Mouse (Mus musculus) retina, adult 2 months (tissue): ENCODE data around the gene Fam13a.

Experiments
- DNase-seq: peaks from one replicate; pipeline ENCODE4 v3.0.0-alpha.2; 2012; ENCODE audit warnings: low read depth, low spot score

Gene Fam13a

DNA sequence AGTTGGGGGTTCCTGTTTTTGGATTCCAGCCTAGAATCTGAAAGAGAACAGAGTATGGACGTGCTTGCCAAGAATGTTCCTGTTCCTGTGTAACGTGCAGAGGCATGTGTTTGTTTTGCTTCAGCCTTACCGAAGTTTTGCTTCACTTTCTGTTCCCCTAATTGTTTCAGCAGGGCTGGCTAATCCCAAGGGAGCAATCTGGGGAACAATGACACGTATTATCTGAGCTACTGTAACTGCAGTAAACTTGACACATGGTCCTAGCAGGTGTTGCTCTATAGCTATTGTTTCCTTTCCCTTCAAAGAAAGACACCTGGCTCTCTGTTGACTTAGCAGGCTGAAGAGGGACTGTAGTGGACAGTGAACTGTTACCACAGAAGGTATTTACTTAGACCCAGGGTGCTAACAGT is 25.3 kb downstream of the Fam13a start:
- no peak for DNase-seq

DNA sequence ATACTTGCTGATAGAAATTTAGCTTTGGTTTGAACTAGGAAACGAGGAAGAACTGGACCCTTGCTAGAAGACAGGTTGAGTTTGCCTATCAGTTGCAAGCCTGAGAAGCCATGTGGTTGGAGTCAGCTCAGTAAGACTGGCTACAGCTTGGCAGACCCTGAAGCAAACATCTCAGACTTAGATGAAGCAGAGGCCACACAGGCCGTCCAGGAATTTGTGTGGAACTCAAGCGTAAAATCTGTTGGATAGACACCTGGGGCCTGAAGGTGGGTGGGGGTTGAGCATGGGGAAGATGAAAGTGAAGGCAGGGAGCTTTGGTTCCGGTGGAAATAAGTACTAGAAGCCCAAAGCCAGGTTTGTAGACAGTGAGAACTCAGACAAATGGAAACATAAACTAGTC is 25.8 kb downstream of the Fam13a start:
- DNase-seq = no peak

DNA sequence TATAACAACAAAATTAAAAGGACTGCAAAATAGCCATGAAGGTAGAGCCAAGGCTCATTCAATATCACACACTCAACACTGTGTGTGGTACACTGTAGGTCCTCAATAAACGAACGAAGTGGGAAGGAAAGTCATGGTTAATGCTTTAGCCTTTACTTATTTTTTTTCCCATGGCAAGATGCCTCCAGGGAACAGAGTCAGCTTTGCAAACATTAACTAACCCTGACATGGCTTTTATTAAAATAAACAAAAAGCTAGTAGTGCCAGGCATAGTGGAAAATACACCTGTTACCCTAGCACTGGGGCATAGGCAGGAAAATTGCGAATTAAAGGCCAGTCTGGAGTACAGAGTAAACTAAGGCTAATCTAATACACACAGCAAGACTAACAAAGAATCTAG is 35.2 kb downstream of the Fam13a start:
- DNase-seq = no peak

DNA sequence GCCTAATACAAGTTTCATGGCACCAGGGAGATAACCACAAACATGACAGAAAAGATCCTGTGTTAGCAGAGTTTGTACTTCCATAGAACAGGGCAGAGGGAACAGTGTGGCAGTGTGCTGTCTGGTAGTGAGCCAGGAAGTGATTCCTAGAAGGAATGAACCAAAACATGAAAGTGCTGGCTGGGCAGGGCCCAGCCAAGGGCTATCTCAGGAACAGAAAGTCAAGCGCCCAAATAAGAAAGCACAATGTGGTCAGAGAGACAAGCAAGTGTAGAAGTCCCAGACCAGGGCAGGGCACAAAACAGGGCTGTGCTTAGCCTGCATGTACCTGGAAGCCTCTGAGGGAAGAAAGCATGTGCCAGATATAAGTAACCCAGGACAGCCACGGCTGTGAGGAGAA is 35.6 kb downstream of the Fam13a start:
- DNase-seq = no peak

DNA sequence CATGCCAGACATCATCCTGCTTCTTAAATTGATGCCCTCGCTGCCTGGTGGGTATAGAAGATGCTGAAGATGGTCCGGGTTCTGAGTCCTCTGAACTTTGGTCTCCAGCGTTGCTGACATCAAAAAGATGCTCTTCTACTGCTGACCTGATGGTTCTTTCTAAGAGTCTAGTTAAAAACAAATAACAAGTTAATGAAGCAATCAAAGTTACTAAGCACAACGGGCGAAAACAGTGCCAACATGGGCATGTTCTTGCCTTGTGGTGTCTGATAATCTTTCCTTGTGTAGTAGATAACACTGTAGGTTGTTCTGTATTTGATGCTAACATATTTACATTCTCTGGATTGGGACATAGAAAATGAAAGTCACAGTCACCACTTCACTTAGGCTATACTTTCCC is 37.2 kb downstream of the Fam13a start:
- DNase-seq = no peak

DNA sequence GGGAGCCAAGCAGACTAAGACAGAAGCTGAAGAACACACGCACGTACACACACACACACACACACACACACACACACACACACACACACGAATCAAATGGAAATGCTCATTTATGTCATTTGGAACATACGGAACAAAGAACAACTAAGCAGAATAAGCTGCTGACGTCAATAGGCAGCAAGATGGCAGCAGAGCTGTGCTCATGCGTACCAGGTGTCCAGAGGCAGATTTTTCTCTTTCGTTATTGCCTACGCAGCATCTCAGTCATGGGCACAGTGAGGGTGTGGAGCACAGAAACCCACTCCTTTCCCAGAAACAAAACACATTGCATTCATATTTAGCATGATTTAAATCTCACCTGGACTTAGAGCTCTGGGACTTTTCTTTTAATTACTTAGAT is 39.2 kb downstream of the Fam13a start:
- no peak for DNase-seq

DNA sequence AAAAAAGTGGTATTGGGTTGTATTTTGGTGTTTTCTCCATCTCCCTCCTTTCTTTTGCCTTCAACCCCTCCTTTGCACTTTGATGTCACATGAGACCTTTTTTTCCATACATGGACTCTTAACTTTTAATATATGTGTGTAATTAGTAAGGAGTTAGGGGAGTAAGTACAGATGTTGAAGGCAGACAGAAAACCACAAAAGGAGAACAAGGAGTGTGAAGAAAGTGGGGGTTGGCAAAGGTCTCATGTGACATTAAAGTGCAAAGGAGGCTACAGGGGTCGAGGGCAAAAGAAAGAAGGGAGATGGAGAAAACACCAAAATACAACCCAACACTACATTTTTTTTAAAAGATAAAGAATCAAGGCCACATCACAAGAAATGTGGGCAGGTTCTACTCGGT is 49.1 kb downstream of the Fam13a start:
- no peak for DNase-seq

DNA sequence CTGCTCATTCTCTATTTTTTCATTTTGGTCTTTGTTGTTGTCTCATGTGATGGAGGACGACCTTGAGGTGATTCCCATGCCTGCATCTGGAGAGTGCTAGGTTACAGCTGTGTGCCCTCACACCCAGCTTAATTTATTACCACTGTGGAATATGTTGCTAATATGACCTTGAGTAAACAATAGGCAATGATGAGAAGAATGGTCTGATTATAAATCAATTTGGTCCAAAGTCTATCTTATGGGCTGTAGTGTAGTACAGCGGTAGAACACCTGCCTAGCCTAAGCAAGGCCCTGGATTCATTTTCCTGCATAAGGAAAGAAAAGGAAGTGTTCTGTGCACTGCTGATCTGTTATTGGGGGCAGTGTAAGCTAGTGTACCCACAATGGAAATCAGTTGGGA is 49.9 kb downstream of the Fam13a start:
- DNase-seq = no peak

DNA sequence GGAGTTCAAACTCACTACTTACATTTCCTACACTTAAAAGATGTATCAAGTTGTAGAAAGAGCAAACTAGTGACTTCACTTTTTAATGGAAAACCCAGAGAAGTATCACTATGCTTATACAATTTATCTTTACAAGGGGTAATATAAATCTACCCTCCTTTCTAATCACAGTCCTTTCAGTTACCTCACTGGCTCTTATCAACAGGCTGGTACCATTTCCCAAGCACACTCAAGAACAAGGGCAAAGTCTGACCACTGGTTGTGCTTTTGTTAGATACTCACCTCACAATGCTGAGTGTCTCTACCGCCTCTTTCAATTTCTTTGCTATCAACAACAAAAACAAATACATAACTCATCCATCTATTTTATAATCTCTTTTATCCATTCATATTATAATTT is 51.5 kb downstream of the Fam13a start:
- no peak for DNase-seq

DNA sequence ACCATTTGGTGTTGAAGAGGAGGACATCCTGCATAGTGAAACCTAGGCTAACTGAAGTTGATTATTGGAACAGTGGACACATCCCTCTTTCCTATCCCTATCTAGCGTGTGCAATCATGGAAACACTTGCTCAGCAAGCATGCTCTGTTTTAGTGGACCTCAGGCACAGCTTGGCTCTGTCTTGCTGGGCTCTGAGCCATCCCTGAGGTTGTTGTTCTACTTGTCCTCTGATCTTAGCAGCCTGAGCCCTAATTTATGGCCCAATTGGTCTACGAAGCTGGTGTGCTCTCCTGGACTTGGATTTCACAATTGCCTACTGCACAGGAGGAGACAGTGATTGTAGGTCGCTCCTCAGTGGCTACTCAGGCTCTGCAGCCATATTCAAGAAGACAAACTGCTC is 56.1 kb downstream of the Fam13a start:
- DNase-seq = no peak

DNA sequence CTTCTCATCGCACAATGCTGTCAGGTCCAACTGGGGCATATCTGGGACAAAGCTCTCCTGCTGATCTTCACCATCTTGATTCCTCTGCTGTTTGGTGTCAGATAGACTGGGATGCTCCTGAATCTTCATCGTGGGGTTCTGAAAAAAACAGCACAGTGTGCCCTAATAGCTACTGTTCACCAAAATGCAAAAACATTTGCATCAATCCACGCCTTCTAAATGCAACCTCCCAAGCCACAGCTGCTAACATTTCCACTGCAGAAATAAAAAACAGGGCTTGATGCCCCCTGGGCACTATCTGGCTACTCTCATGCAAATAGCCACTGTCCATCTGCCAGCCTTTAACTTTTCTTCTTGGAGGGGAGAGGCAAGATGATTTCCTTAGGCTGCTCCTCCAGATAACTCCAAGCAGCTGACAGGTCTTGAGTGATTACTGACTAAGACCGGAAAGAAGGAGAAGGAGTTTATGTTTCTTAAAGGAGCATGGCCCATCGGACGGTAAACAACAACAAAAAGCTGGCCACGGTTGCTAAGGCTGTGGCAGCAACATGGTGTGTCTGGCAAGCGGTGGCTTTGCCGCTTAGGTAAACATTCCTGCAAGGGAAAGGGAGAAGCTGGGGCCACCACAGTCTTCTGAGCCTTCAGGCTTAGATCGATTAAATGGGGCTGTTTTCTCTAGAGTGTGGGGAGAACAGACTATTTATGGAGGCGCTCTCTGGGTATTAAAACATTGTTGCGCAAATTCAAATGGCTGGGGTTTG is 59.1 kb downstream of the Fam13a start:
- no peak for DNase-seq

DNA sequence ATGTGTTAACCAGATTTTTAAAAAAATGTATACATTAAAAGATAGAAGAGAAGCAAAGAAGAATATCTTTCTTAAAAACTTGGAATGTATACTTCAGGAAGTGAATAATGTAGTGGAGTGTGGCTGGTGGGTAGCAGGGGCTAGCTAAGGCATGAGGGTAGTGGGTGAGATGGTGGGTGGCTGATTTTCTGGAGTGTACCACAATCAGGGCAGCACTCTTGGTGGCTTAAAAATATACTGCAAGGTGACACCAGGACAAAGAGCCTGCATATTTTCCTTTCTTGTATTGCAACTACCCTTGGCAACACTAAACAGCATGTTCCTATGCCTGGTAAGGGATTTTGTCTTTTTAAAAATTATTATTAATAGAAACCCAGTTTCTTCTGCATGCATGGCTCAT is 59.8 kb downstream of the Fam13a start:
- no peak for DNase-seq

DNA sequence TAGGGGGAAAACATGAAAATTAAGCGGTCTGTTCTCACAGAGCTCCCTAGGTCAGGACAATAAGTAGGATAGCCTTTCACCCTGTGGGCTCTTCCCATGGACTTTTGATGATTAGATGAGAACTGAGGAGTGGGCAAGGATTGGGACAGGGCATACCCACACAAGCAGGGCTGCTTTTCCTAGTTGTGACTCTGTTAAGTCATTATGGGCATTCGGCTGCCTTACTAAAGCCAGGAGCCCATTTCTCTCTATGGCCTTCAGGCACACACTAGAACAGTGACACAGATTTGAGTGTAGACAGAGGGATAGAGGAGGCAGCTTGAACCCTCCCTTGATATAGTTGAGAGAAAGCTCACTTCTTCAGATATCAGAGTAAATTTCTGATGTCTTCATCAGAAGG is 60.3 kb downstream of the Fam13a start:
- DNase-seq = no peak

DNA sequence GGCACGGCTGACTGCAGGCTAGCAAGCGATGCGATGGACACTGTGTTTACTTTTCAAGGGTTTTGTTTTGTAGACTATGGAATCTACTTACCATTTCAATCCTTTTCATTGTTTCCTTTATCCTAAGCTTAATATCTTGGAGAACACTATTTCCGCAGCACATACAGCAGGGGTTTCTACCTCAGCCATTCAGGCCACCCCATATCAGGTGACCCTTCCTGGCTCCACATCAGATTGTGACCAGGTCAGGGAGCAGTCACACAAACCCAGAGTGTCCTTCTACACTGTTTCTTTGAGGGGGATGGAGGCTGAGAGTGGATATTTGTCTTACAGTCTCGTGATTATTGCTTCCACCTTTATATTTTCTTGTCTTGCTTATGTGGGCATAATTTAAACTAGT is 61.7 kb downstream of the Fam13a start:
- DNase-seq = no peak

DNA sequence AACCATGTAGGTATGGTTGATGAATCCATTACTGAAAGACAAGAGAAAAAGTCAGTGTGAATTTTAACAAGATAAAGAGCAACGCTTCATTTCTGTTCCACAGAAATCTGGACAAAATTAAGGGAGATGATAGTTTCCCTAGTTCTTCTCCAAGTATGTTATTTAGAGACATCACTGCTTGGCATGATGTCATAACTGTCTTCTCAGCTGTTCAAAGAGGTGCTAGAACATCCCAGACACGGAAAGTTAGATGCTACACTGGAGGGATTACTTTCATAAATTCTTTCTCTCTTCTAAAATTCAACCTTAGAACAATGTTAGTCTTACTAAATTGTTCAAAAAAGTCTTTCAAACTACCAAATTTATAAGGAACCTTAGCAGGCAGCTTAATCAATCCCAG is 63.8 kb downstream of the Fam13a start:
- DNase-seq = no peak

DNA sequence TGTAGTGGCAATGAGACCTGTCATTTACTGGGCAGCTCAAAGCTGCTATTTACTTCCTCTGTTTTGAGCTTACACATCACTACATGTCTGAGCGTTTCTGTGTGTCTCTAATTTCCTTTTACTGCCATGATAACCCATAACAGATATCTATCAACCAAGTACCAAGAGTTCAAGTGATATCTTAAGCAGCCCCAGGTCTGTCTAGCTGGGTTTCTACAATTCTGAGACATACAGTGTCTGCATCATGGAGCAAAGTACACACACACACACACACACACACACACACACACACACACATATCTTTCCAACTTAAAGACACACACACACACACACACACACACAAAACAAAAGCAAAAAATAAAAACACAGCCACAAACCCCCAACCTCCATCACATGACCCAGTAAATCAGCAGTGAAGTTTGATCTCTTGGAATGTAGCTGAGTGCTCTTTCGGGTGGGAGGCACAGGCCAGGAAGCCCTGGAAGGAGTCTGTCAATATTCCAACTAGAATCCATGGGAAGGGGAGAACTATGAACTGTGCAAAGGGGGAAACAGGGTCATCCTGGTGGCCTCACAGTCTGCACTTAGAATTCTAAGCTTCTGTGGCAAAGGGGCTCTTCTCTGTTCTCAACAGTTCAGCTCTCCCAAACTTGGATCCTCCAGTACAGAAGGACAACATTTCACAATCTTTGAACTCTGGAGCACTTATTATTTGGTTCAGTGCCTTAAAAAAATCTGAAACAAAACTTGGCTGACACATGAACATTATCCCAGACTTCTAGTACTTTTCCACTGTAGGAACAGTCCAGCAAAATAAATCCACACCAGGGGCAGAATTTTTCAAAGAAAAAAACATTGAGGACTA is 73.0 kb downstream of the Fam13a start:
- no peak for DNase-seq

DNA sequence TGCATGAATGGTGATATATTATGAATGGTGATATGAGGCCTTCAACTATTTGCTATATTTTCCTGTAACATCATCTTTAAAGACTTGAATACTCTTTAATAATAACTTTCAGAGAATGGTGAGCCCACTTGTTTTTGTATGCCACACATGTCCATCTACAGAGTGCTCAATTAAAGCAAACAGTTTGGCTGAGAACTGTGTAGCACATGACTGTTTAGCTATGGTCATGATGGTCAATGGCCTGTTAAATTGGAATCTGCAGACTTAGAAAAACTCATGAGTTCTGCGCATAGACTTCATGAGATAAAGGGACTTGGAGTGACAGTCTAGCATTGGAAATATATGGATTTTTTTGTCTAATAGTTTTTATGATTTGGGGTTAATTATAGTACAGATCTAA is 73.9 kb downstream of the Fam13a start:
- DNase-seq = no peak

DNA sequence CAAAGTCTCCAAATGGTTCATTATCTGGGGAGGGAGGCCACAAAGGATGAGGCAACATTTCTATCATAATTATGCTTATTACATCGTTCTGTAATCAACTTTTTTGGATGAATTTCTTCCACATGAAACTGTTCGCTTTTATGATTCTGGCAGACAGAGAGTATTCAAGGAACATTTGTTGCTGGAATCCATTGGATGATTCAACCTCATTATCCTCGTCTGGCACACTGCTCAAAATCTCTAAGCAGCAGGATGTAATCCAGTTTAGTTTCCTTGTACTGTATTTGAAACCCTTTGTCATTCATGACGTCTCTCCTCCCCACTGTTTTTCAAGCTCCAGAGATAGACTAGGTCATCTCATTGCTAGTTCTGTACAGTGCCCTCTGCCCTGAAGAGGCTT is 77.5 kb downstream of the Fam13a start:
- DNase-seq = no peak

DNA sequence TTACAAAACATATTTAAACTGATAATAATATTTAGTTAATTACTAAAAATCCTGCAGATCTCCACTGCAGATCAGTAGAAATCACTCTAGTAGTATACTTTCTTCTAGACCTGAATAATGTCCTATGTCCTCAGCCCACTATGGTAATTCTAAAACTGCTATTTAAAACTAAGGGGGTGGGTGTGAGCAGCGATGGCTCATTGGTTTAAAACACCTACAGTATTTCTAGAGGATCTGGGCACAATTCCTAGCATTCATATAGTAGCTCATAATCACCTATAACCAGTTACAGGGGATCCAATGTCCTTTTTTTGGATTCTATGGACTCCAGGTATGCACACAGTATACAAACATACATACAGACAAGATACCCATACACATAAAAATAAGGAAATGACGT is 78.1 kb downstream of the Fam13a start:
- no peak for DNase-seq

DNA sequence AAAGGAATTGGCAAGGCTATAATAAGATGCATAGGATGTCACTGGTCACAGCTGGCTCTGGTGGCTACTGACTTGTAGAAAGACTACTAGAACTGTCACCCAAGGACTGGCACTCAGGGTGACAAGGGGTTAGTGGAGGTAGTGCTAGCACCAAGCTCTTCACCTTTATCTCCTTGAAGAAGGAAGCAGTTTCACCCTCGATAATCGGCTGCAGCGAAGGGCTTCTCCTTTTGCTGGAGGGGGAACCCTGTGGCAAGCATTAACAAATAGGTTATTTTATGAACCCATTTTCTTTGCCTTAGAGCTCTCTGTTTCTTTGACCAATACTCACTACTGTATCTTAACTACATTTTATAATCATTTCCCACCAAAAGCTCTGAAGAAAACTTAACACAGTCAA is 80.4 kb downstream of the Fam13a start:
- DNase-seq = no peak

DNA sequence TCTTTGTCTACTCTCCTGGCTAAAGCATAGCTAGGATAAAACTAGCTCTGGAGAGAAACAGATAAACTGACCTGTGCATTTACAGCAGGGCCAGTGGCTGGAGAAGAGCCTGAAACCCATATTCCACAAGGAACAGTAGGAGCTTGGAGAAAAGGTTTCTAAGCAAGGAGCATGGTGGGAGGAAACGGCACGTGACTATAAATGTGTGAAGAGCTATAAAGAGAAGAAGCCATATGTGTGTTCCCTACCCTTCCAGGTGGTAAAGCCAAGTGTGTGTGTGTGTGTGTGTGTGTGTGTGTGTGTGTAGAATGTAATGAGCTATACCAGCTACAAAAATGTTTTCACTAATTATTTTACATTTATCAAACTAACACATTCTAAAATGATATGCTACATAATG is 82.1 kb downstream of the Fam13a start:
- DNase-seq = no peak

DNA sequence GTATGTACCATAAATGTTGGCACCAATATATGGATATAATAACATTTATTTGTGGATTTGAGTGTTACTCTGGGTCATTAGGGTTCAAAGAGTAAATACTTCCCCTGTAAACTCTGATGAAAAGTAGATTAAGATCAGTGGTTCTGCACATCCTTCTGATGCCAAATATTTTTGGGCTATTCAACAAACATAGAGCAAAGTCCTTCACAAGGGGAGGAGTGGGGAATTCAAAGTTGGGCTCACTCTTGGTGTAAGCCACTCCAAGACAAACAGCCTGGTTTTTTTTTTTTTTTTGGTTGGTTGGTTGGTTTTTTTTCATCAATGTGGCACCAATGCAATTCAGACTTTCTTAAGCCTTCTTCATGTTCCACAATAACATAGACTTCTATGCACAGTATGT is 86.6 kb downstream of the Fam13a start:
- no peak for DNase-seq

DNA sequence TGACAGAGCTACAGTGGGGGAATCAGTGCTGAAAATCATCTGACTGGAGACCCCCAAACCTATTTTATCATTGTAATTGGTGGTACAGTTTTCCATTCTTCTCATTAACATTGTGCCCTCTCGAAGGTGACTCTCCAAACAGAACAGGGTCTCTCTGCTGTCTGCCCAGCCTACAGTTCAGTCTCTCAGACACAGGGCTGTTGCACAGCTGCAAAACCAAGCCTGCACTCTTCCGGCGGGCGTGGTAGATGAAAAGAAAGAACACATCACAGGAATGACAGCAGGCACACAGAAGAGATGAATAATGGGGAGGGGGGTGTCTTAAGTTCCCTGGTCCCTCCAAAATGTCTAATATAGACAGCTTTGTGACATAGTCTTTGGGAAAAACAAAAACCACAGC is 90.2 kb downstream of the Fam13a start:
- DNase-seq = no peak
